ENCODE assay signal across 8 mouse cellular contexts in genomic region chr15:79891436-79892212, GRCm38 (mm10). TPM values are rescaled to one million over a fixed set of nuclear protein-coding genes. Genes with fewer than 3 reads are reported as not detected.
DNase-seq lines count a peak whose midpoint lies in the region; ATAC-seq and TF ChIP-seq lines count a peak whose summit lies in the region.

Gene Apobec3, plus strand, starts transcription at chr15:79891659.

- peak within 1 kb of the TSS; percentile 54 for H3K4me2 ChIP-seq in hindbrain, embryonic 15.5 days
- peak within 1 kb of the TSS; percentile 42 for H3K4me2 ChIP-seq in midbrain, postnatal 0 days (ENCODE audit: low read depth, low read length, poor library complexity, severe bottlenecking)
- H3K4me2 ChIP-seq in stomach, postnatal 0 days (replicated peaks; ENCODE audit: low read depth): peak within 1 kb of the TSS; percentile 84

- peak within 1 kb of the TSS; percentile 48 for H3K27ac ChIP-seq in left cerebral cortex, adult 2 months
- peak within 1 kb of the TSS; percentile 88 for H3K27ac ChIP-seq in gastrocnemius, adult 2 months
- H3K27ac ChIP-seq in hindbrain, embryonic 15.5 days (replicated peaks): no peak within 1 kb of the TSS
- no peak within 1 kb of the TSS for H3K27ac ChIP-seq in midbrain, postnatal 0 days (ENCODE audit: low read depth, low read length)
- H3K27ac ChIP-seq in stomach, postnatal 0 days (replicated peaks): peak within 1 kb of the TSS; percentile 83

- ATAC-seq in hindbrain, embryonic 15.5 days (ENCODE audit: low FRiP score, low read depth): no peak
- no peak for ATAC-seq in midbrain, postnatal 0 days (ENCODE audit: low FRiP score)
- peak; percentile 75 for ATAC-seq in stomach, postnatal 0 days (ENCODE audit: low FRiP score, low TSS enrichment)

- H3K9me3 ChIP-seq in hindbrain, embryonic 15.5 days: no peaks in the 10 kb centered on the region
- no peaks in the 10 kb centered on the region for H3K9me3 ChIP-seq in midbrain, postnatal 0 days (ENCODE audit: low read length)
- H3K9me3 ChIP-seq in stomach, postnatal 0 days (ENCODE audit: control insufficient read depth, low read length): no peaks in the 10 kb centered on the region

- peak; percentile 68 for TF ChIP-seq CTCF in left cerebral cortex, adult 2 months (IDR thresholded peaks at IDR 0.05)
- peak; percentile 81 for TF ChIP-seq CTCF in gastrocnemius, adult 2 months (IDR thresholded peaks at IDR 0.05)
- peak; percentile 77 for TF ChIP-seq CTCF in midbrain, postnatal 0 days (IDR thresholded peaks at IDR 0.05)
- peak; percentile 90 for TF ChIP-seq CTCF in stomach, postnatal 0 days (IDR thresholded peaks at IDR 0.05; ENCODE audit: low read depth)

- DNase-seq in left cerebral cortex, adult 2 months (ENCODE audit: extremely low spot score in 1 of 2, low spot score in 2 of 2): peak; percentile 19 to 56
- no peak for DNase-seq in left cerebral cortex, adult 11 months (ENCODE audit: low spot score)
- DNase-seq in cerebellum, postnatal 10 days: peak; percentile 78 to 85
- DNase-seq in gastrocnemius, adult 2 months: peak; percentile 79
- peak; percentile 92 for DNase-seq in liver
- peak; percentile 78 for DNase-seq in midbrain, postnatal 0 days (ENCODE audit: low spot score)
- peak; percentile 92 for DNase-seq in stomach, postnatal 0 days (ENCODE audit: low spot score)

- TF ChIP-seq EP300 in stomach, postnatal 0 days (optimal IDR thresholded peaks at IDR 0.05): no peak

- no peaks in the 10 kb centered on the region for H3K36me3 ChIP-seq in hindbrain, embryonic 15.5 days
- no peaks in the 10 kb centered on the region for H3K36me3 ChIP-seq in midbrain, postnatal 0 days (ENCODE audit: insufficient read depth, low read length)
- no peaks in the 10 kb centered on the region; the same call in 1 of the 2 replicates for H3K36me3 ChIP-seq in stomach, postnatal 0 days (ENCODE audit: control insufficient read depth, insufficient read depth, low read length)

- WGBS in hindbrain, embryonic 15.5 days: 3% methylated on average over 20 of the region's 20 CpGs
- 3% methylated on average over 20 of the region's 20 CpGs for WGBS in midbrain, postnatal 0 days
- 3% methylated on average over 20 of the region's 20 CpGs for WGBS in stomach, postnatal 0 days

- no peak within 1 kb of the TSS for H3K9ac ChIP-seq in hindbrain, embryonic 15.5 days
- H3K9ac ChIP-seq in midbrain, postnatal 0 days (replicated peaks; ENCODE audit: low read length, poor library complexity, severe bottlenecking): no peak within 1 kb of the TSS; the same call in 1 of the 2 replicates
- H3K9ac ChIP-seq in stomach, postnatal 0 days (ENCODE audit: low read length): peak within 1 kb of the TSS; percentile 61

- H3K4me1 ChIP-seq in hindbrain, embryonic 15.5 days (replicated peaks): peaks cover 9% of the 10 kb centered on the region
- 0 out of 2 replicates have a peak, but pooled peaks cover 5% of the 10 kb centered on the region for H3K4me1 ChIP-seq in midbrain, postnatal 0 days (ENCODE audit: insufficient read depth, low read length)
- H3K4me1 ChIP-seq in stomach, postnatal 0 days (replicated peaks; ENCODE audit: control insufficient read depth, insufficient read depth): no peaks in the 10 kb centered on the region

- peaks cover 6% of the 10 kb centered on the region; the same call in 1 of the 2 replicates for H3K27me3 ChIP-seq in hindbrain, embryonic 15.5 days
- no peaks in the 10 kb centered on the region for H3K27me3 ChIP-seq in midbrain, postnatal 0 days (ENCODE audit: insufficient read depth, low read length)
- no peaks in the 10 kb centered on the region for H3K27me3 ChIP-seq in stomach, postnatal 0 days (ENCODE audit: control insufficient read depth, insufficient read depth, low read length)

- intact Hi-C loops in left cerebral cortex, adult 2 months (cut with DNase I): no loop called here
- intact Hi-C loops in gastrocnemius, adult 2 months (cut with DNase I): no loop called here

- peak within 1 kb of the TSS; percentile 39 for H3K4me3 ChIP-seq in left cerebral cortex, adult 2 months
- H3K4me3 ChIP-seq in gastrocnemius, adult 2 months: peak within 1 kb of the TSS; percentile 83
- H3K4me3 ChIP-seq in hindbrain, embryonic 15.5 days: peak within 1 kb of the TSS; percentile 29
- peak within 1 kb of the TSS; percentile 23 for H3K4me3 ChIP-seq in midbrain, postnatal 0 days (ENCODE audit: low read depth, low read length)
- H3K4me3 ChIP-seq in stomach, postnatal 0 days (ENCODE audit: low read depth, low read length): peak within 1 kb of the TSS; percentile 54

RNA-seq across cellular contexts. Expression of gene Apobec3, which starts in this region (rescaled TPM):
- total RNA-seq in left cerebral cortex, adult 2 months (2021): 1 to 10 TPM; 5.1 to 6.1 TPM
- total RNA-seq in gastrocnemius, adult 2 months (2021): 1 to 10 TPM; 2.4 to 2.6 TPM
- polyA plus RNA-seq in hindbrain, embryonic 15.5 days (2015; fragmentation: Nextera tagmentation; extraction: Ambion mirVana): 4.3 and 5.7 TPM in 2 replicates
- 3.4 and 5.4 TPM in 2 replicates for total RNA-seq in midbrain, postnatal 0 days (2014; rRNA removed)
- 3.3 and 3.4 TPM in 2 replicates for polyA plus RNA-seq in midbrain, postnatal 0 days (2015; fragmentation: Nextera tagmentation; extraction: Ambion mirVana)
- polyA plus RNA-seq in stomach, postnatal 0 days (2015; fragmentation: Nextera tagmentation; extraction: Ambion mirVana): 18.2 and 18.5 TPM in 2 replicates

Comparison
In these comparisons a context has a peak if more than half of its experiments do, and no peak if none do; other contexts are left out.
1. H3K27ac ChIP-seq: peak in left cerebral cortex, adult 2 months (single experiment), gastrocnemius, adult 2 months (single experiment) and stomach, postnatal 0 days (single experiment); none in hindbrain, embryonic 15.5 days (single experiment) and midbrain, postnatal 0 days (single experiment).
2. H3K4me3 ChIP-seq: peak in every context shown above with its lines; median percentile 83 in gastrocnemius, adult 2 months; 54 in stomach, postnatal 0 days; 39 in left cerebral cortex, adult 2 months; 29 in hindbrain, embryonic 15.5 days; 23 in midbrain, postnatal 0 days.
3. Peak in every context shown above with its lines, with median percentiles within 50 percentile points of each other: CTCF ChIP-seq and H3K4me2 ChIP-seq.